Mouse (Mus musculus) E14TG2a.4 (cell line): ENCODE measurements at regions not wholly inside any gene's neighbourhood (a gene's known extent, or its start where the extent isn't known, plus 50 kb on each side); places are given as distances from the start of the nearest gene placed in this dataset.

Experiments
- CTCF ChIP-seq: conservative IDR thresholded peaks from 2 replicates; pipeline ENCODE4 v1.5.1; 2014; ENCODE audit warnings: low read length
- POU5F1 ChIP-seq: IDR thresholded peaks from 2 replicates; pipeline ENCODE4 v1.6.1; 2014; ENCODE audit warnings: low read length, borderline replicate concordance

DNA sequence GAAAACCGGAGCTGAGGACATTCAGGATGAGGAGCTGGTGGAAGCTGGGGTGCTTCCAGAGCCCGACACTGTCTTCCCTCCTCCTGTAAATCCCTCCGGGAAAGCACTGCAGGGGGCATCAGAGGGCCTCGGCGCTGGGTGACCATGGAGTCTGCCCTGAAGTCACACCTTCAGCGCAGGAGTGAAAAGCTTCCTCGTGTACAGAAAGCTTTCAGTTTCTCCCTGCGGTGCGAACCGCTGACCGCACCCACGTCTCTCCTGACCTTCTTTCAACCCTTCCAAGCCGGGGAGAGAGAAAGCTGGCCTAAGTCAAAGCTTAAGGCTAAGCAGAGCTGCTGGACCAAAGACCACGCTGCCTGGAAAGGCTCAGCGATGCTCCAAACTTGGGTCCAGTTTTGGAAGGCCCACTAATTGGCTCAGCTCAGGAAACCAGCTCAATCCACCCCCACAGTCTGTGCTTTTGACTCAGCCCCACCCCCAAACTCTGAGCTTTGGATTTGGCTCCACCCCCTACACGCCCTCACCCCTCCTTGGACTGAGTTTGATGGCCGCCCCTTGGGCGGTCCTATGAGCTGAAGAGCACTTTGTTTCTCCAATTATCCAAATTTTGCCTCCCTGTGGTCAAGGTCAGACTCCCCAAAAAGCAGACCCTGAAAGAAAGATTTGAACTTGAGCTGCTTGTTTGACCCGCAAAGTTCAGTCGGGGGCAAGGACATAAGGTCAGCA lies 97.0 kb upstream of the Rpl38 start:
- TF ChIP-seq CTCF (no peak), POU5F1 (no peak)
